Mouse (Mus musculus) cortical plate, adult 2 months (tissue): ENCODE results near the gene Kdm2b.

Experiments used
- CTCF ChIP-seq: fragments of 200-500 bp; IDR thresholded peaks from 2 replicates; pipeline ENCODE4 v1.5.1; 2011; ENCODE audit warnings: mild to moderate bottlenecking, control low read depth, low read length; ENCODE audit not compliant: insufficient read depth; ENCODE audit errors: extremely low read depth
- POLR2A ChIP-seq: fragments of 200-500 bp; IDR thresholded peaks from 2 replicates; pipeline ENCODE4 v1.6.1; 2011; ENCODE audit warnings: mild to moderate bottlenecking, low read length, control low read depth; ENCODE audit not compliant: insufficient read depth; ENCODE audit errors: extremely low read depth

DNA sequence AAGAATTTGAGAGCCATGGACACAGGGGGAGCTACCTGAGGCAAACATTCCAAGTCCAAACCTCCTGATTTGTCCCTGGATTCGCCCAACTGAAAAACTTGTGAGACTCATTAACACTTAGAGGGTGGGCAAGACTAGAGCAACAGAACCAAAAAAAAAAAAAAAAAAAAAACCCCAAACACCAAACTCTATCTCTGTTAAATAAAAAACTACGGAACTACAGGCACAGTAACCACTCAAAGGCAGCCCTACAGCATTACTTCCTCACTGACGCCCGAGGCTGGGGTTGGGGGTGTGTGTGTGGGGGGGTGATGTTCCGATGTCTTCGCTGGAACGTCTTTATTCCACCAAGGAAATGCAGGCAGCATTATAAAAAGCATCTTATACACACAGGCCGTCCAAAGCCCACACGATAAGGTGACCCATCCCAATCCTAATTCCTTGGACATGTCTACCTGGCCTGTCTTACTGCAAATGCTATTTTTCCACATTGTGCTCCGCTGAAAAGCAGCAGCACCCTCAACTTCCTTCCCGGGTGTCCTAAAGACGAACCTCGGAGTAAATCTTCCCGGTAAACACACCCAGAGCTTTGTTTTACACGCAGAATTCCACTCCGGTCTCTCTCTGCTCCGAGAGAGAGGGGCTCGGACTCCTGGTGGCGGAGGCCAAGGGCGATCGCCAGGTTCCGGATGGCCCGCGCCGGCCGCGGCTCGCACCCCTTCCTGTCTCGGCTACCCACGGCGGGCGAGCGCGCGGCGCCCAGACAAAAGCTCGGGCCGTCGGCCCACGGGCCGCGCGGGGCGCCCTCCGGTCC, 90.5 kb downstream of the Kdm2b start:
- TF ChIP-seq CTCF (no peak), POLR2A (no peak)
